Mouse (Mus musculus) brain, embryonic 14.5 days (tissue): ENCODE data around the gene Mapk8ip1.

Experiments used
- CTCF ChIP-seq: fragments of 200-500 bp; IDR thresholded peaks from 2 replicates; pipeline ENCODE4 v1.5.1; 2012; ENCODE audit warnings: inconsistent platforms, mild to moderate bottlenecking, moderate library complexity, borderline replicate concordance; ENCODE audit not compliant: insufficient read depth, insufficient read length; ENCODE audit errors: extremely low read depth
- POLR2A ChIP-seq: fragments of 200-500 bp; IDR thresholded peaks from 2 replicates; pipeline ENCODE4 v1.6.1; 2012; ENCODE audit warnings: mild to moderate bottlenecking, inconsistent platforms, borderline replicate concordance; ENCODE audit not compliant: poor library complexity, insufficient read depth, insufficient read length, severe bottlenecking; ENCODE audit errors: extremely low read depth

- TF ChIP-seq CTCF (no peak), POLR2A (no peak)
Observed at GRCm38 (mm10) chr2:92438567-92438966, 37.5 kb upstream of the Mapk8ip1 start.
